Mouse (Mus musculus) stomach, postnatal 0 days (tissue): ENCODE measurements around the gene Azgp1.
"Not testable (repeated sequence)": the region's sequence is repeated elsewhere in the genome, so short reads cannot be mapped to it uniquely, and the experiment has no call there.

Experiments used
- CTCF ChIP-seq: IDR thresholded peaks from 2 replicates; pipeline ENCODE4 v1.5.1; 2016; ENCODE audit warnings: antibody characterized with exemption, low read depth, mild to moderate bottlenecking, moderate library complexity
- EP300 ChIP-seq: optimal IDR thresholded peaks from 2 replicates; pipeline ENCODE3; 2016; ENCODE audit warnings: antibody characterized with exemption

GRCm38 (mm10) chr5:138020961-138021479 lies 39.7 kb downstream of the Azgp1 start, which contains the start of the genes Smok3a and Smok3b:
- TF ChIP-seq CTCF, EP300: not testable (repeated sequence)
